Mouse (Mus musculus) embryonic facial prominence, embryonic 11.5 days (tissue): ENCODE measurements around the gene Itih5. TPM values are rescaled to one million over a fixed set of nuclear protein-coding genes. Genes with fewer than 3 reads are reported as not detected.
A peak's percentile ranks its signal among the peaks of the same experiment; 100 is the strongest.

Source experiments
- ATAC-seq: fragments of 200-750 bp; cut with Nextera tagmentation; replicated peaks from 2 replicates; pipeline ENCODE4 v1.8.0; 2017; ENCODE audit warnings: low read depth; ENCODE audit not compliant: insufficient number of reproducible peaks, low FRiP score, low TSS enrichment
- DNase-seq: peaks from one replicate; pipeline ENCODE4 v3.0.0-alpha.2; 2015; ENCODE audit warnings: low spot score
- H3K27ac ChIP-seq: fragments of 300-500 bp; sonication (generic); replicated peaks from 2 replicates; pipeline ENCODE4 v1.5.1; 2014; ENCODE audit warnings: mild to moderate bottlenecking, low read depth, low read length, control low read depth
- H3K27me3 ChIP-seq: fragments of 300-500 bp; sonication (generic); 2 replicates; pipeline ENCODE4 v1.6.1; 2014; ENCODE audit warnings: mild to moderate bottlenecking, low read length, moderate library complexity, mixed read lengths; ENCODE audit not compliant: control insufficient read depth, insufficient read depth
- H3K36me3 ChIP-seq: fragments of 300-500 bp; sonication (generic); replicated peaks from 2 replicates; pipeline ENCODE4 v1.6.1; 2014; ENCODE audit warnings: low read depth, mild to moderate bottlenecking, low read length, moderate library complexity, mixed read lengths; ENCODE audit not compliant: control insufficient read depth, insufficient read depth
- H3K4me1 ChIP-seq: fragments of 300-500 bp; sonication (generic); 2 replicates; pipeline ENCODE4 v1.6.1; 2014; ENCODE audit warnings: low read length, mixed read lengths; ENCODE audit not compliant: control insufficient read depth, insufficient read depth
- H3K4me2 ChIP-seq: fragments of 300-500 bp; sonication (generic); 2 replicates; pipeline ENCODE4 v1.6.1; 2014; ENCODE audit warnings: low read depth, mild to moderate bottlenecking, control low read depth, low read length, moderate library complexity
- H3K4me3 ChIP-seq: fragments of 300-500 bp; sonication (generic); 2 replicates; pipeline ENCODE4 v1.5.1; 2014; ENCODE audit warnings: low read depth, low read length, control low read depth
- H3K9ac ChIP-seq: fragments of 300-500 bp; sonication (generic); replicated peaks from 2 replicates; pipeline ENCODE4 v1.6.1; 2014; ENCODE audit warnings: mild to moderate bottlenecking, control low read depth, low read length
- H3K9me3 ChIP-seq: fragments of 300-500 bp; sonication (generic); replicated peaks from 2 replicates; pipeline ENCODE4 v1.6.1; 2016; ENCODE audit warnings: mild to moderate bottlenecking, low read length, inconsistent platforms, mixed read lengths; ENCODE audit not compliant: control insufficient read depth
- WGBS: fragments of 180-500 bp; shearing (Covaris S2); extraction: QIAGEN DNeasy Blood & Tissue Kit; methylation state at CpG from one replicate; pipeline ENCODE4 v1.1.7; 2014; 5-methylcytosine and 5-hydroxymethylcytosine counted together
- polyA plus RNA-seq: library from polyadenylated mRNA; unstranded; fragments of >200 nt; fragmentation: Nextera tagmentation; extraction: Ambion mirVana; gene quantifications from 2 replicates; pipeline ENCODE4 v1.2.1, GENCODE M21; 2014

Gene Itih5
- polyA plus RNA-seq: 3.7 and 3.9 TPM in 2 replicates

DNA sequence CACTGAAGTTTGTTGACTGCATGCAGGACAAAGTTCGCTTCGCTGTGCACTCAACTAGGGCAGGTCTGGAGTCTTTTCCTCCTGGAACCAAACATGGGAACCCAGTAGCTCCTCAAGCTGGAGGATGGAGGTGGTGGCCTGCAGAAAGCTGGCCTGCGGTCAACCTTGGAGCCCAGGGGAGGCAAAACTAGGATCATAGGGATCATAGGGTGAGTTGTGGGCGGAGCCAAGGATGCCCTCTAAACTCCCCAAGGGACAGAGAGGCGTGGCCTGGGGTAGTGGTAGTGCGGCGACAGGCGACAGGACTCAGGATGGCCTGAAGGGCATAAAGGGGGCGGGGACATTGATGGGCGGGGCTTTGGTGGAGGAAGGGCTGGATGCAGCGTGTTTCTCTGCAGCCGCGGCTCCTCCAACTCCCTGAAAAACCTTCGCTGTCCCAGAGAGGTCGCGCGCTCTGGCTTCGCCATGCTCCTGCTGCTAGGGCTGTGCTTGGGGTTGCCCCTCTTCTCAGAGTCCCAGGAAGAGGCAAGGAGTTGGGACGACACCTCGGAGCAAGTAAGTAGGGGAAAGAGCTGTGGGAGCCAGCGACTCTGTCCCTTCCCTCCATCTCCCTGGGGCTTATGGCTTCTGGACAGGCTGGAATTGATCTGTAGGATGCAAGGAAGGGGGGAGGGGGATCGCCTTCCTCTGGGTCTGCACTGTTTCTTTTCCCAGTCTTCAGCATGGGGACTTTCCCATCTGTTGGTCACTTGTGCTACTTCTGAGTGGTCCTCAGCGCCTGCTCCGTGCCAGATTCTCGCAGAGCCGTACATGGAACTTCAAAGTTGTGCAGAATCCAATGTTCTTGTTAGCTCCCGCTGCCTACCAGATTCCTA, at the start of gene Itih5:
Gene Itih5, plus strand, starts transcription at position 371 of the 875 bp plus-strand sequence.
- Histone ChIP-seq H3K36me3 (no peaks in the 10 kb centered on the region), H3K27me3 (no peaks in the 10 kb centered on the region), H3K9ac (peak within 1 kb of the TSS; percentile 64), H3K4me1 (no peaks in the 10 kb centered on the region), H3K27ac (no peak within 1 kb of the TSS), H3K4me2 (peak within 1 kb of the TSS; percentile 79), H3K9me3 (no peaks in the 10 kb centered on the region), H3K4me3 (peak within 1 kb of the TSS; percentile 40)
- ATAC-seq (peak; percentile 78), DNase-seq (peak; percentile 74)
- WGBS: 7% methylated on average over 27 of the region's 27 CpGs

DNA sequence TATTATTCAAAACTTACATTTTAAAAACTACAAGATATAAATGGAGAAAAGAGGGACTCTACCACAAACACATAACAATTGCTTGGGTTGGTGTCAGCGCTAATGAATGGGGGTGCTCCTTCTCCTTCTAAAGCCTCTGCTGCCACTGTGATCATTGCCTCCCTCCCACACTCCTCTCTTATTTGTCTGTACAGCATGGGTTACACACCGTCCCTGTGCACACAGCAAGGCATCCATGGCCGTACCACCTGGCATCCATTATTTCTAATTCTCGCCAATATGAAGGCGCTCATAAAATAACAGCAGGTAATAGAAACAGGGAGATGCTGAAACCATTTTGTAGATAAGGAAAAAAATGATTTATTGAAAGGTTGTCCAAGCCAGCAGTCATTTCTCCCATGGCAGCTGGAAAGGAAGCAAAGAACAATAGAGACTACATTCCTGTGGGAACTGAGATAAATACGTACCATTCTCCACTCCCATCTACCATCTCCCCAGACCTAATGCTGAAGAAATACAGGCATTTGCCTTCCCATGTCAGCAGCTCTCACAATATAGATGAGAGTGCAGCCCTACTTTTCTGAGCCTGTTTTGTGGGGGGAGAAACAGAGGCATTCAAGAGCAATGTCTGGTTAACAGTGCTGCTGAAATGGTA, 44.7 kb upstream of the Itih5 start:
- H3K4me1 ChIP-seq: no peaks in the 10 kb centered on the region
- no peak overlapping the region for H3K9ac ChIP-seq
- H3K36me3 ChIP-seq: no peaks in the 10 kb centered on the region
- DNase-seq: no peak
- H3K27me3 ChIP-seq: no peaks in the 10 kb centered on the region
- no peak overlapping the region for H3K4me2 ChIP-seq
- WGBS: 66% methylated on average over 6 of the region's 6 CpGs
- no peak overlapping the region for H3K4me3 ChIP-seq
- no peak for ATAC-seq
- H3K9me3 ChIP-seq: no peaks in the 10 kb centered on the region
- no peak overlapping the region for H3K27ac ChIP-seq

DNA sequence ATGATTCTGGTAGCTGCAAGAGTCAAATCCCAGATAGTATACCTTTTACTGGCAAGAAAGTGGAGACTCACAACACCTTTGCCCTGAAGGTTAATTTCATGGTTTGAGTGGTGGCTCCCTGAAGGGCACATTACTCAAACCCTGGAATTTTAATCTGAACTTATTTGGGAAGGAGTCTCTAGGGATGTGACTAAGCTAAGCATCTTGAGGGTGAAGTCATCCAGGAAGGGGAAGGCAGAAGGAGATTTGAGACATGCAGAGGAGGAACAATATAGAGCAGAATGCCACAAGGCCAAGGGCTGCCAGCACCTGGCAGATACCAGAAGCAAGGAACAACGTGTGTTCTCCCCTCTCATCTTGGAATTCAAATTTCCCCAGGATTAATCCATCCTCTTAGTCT, 34.6 kb upstream of the Itih5 start:
- Histone ChIP-seq H3K9me3 (no peaks in the 10 kb centered on the region), H3K9ac (no peak overlapping the region), H3K4me3 (no peak overlapping the region), H3K27me3 (no peaks in the 10 kb centered on the region), H3K4me2 (no peak overlapping the region), H3K36me3 (no peaks in the 10 kb centered on the region), H3K27ac (no peak overlapping the region), H3K4me1 (no peaks in the 10 kb centered on the region)
- no peak for ATAC-seq
- DNase-seq: no peak
- WGBS: 63% methylated on average over 1 of the region's 1 CpGs

DNA sequence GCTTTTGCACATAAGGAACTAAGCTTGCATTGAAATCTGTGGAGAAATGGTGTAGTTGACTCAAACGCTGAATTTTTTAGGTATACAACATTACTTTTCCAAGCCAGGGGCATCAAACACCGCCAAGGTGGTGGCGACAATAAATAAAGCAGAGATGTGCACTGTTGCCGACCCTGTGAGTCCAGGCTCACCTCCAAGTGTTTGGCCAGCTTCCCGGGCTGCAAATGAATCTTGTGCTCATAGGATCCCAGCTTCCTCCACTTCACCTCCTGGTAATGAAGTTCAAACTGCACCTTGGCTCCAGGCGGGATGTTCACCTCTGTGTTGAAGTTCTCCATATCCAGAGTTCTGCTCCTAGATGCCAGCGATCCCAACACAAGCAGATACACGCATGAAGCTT, 34.1 kb upstream of the Itih5 start:
- ATAC-seq (no peak), DNase-seq (no peak)
- H3K36me3 ChIP-seq: no peaks in the 10 kb centered on the region
- 86% methylated on average over 8 of the region's 8 CpGs for WGBS
- no peaks in the 10 kb centered on the region for H3K9me3 ChIP-seq
- H3K4me3 ChIP-seq: no peak overlapping the region
- H3K9ac ChIP-seq: no peak overlapping the region
- H3K4me1 ChIP-seq: no peaks in the 10 kb centered on the region
- no peak overlapping the region for H3K4me2 ChIP-seq
- no peak overlapping the region for H3K27ac ChIP-seq
- H3K27me3 ChIP-seq: no peaks in the 10 kb centered on the region

DNA sequence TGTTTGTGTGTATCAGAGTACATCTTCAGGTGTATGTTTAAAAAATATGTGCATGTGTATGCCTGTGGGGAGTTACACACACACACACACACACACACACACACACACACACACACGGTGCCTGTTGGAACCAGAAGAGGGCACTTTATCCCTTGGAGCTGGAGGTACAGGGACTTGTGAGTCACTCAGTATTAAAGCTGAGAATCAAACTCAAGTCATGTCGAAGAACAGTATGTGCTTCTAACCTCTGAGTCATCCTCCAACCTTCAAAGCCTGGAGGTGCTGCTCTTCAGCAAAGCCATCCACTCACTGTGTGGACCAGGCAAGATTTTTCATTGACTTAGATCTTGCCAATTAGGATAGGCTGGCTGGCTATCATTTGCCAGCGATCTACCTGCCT, 31.5 kb upstream of the Itih5 start:
- H3K9ac ChIP-seq: no peak overlapping the region
- H3K4me1 ChIP-seq: no peaks in the 10 kb centered on the region
- 52% methylated on average over 3 of the region's 3 CpGs for WGBS

DNA sequence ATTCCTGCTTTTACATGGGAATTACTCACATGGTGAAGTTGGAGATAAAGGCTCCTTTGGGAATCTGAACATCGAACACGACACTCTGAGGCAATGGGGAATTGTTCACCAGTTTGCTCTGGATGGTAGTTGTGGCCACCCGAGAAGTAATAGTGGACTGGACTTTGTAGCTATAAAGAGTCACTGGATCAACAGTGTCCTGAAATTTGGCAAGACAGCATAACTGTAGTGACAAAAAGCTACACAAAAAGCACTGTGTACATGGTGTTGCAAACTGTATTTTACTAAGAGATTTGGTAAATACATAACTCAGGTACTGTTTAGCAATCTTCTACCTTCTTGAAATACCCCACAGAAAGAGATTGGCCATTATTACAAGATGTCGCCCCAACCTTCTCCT, 27.2 kb upstream of the Itih5 start:
- Histone ChIP-seq H3K4me2 (no peak overlapping the region), H3K27ac (no peak overlapping the region), H3K4me3 (no peak overlapping the region), H3K27me3 (no peaks in the 10 kb centered on the region), H3K9ac (no peak overlapping the region), H3K4me1 (no peaks in the 10 kb centered on the region), H3K9me3 (no peaks in the 10 kb centered on the region), H3K36me3 (no peaks in the 10 kb centered on the region)
- WGBS: 84% methylated on average over 4 of the region's 4 CpGs
- ATAC-seq (no peak), DNase-seq (no peak)

More for the DNA sequence above, 31.5 kb upstream of the Itih5 start:
- H3K27ac ChIP-seq: no peak overlapping the region
- H3K4me2 ChIP-seq: no peak overlapping the region
- H3K9me3 ChIP-seq: no peaks in the 10 kb centered on the region
- DNase-seq (no peak), ATAC-seq (no peak)
- no peak overlapping the region for H3K4me3 ChIP-seq
- no peaks in the 10 kb centered on the region for H3K36me3 ChIP-seq
- H3K27me3 ChIP-seq: no peaks in the 10 kb centered on the region

DNA sequence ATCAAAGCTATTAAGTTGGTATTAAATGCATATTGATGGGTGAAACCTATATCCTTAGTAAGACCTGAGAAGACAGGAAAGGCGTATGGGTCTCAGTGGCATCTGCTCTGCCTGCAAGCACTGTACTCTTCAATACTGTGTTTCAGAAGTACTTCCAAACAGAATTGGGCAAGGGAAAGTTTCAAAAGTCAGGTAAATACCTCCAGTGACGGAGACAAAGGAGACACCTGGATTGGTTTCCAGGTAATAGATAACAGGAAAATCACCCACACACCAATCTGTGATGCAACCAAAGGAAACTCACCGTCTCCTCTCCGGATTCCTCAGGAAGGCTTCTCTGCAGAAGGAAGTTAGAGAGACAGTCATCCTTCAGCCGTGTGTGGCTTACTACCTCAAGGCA, 25.9 kb upstream of the Itih5 start:
- DNase-seq (no peak), ATAC-seq (no peak)
- WGBS: 87% methylated on average over 5 of the region's 5 CpGs
- Histone ChIP-seq H3K36me3 (no peaks in the 10 kb centered on the region), H3K27me3 (no peaks in the 10 kb centered on the region), H3K9me3 (no peaks in the 10 kb centered on the region), H3K4me3 (no peak overlapping the region), H3K27ac (no peak overlapping the region), H3K9ac (no peak overlapping the region), H3K4me1 (no peaks in the 10 kb centered on the region), H3K4me2 (no peak overlapping the region)

DNA sequence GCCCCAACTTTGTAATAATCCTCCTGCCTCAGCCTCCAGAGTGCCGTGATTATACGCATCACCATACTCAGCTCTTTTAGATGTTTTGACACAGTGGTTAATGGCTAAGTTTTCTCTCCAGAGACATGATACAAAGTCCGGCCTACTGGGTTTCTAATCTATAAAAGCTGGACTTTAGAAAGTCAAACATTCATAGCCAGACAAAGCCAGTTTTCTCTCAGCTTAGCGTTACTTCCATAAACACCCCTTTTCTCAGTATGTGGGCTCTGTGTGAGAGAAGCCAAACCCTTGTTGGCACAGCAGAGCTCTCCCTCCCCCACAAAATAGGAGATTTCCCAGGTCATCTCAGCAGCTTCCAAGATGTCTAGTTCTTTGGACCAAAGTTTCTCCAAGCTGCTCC, 24.8 kb upstream of the Itih5 start:
- no peak for ATAC-seq

More for the DNA sequence above, 24.8 kb upstream of the Itih5 start:
- Histone ChIP-seq H3K27me3 (no peaks in the 10 kb centered on the region), H3K36me3 (no peaks in the 10 kb centered on the region), H3K4me1 (no peaks in the 10 kb centered on the region), H3K4me2 (no peak overlapping the region), H3K9me3 (no peaks in the 10 kb centered on the region), H3K27ac (no peak overlapping the region), H3K9ac (no peak overlapping the region), H3K4me3 (no peak overlapping the region)
- no peak for DNase-seq
- WGBS: 89% methylated on average over 4 of the region's 4 CpGs
